Mouse (Mus musculus) neural tube, embryonic 12.5 days (tissue): Measurements from ENCODE around the gene Kctd11. TPM values are rescaled to one million over a fixed set of nuclear protein-coding genes. Genes with fewer than 3 reads are reported as not detected.
"Not testable (repeated sequence)": the region's sequence is repeated elsewhere in the genome, so short reads cannot be mapped to it uniquely, and the experiment has no call there.

Source experiments
- ATAC-seq: fragments of 200-750 bp; cut with Nextera tagmentation; 2 replicates; pipeline ENCODE4 v1.8.0; 2017; ENCODE audit warnings: low read depth, mild to moderate bottlenecking, moderate TSS enrichment, moderate library complexity; ENCODE audit not compliant: low FRiP score
- H3K27ac ChIP-seq: fragments of 300-500 bp; sonication (generic); 2 replicates; pipeline ENCODE4 v1.5.1; 2016
- H3K27me3 ChIP-seq: fragments of 300-500 bp; sonication (generic); replicated peaks from 2 replicates; pipeline ENCODE4 v1.6.1; 2016; ENCODE audit warnings: mild to moderate bottlenecking
- H3K36me3 ChIP-seq: fragments of 300-500 bp; sonication (generic); 2 replicates; pipeline ENCODE4 v1.6.1; 2016; ENCODE audit warnings: mild to moderate bottlenecking
- H3K4me1 ChIP-seq: fragments of 300-500 bp; sonication (generic); 2 replicates; pipeline ENCODE4 v1.6.1; 2016
- H3K4me2 ChIP-seq: fragments of 300-500 bp; sonication (generic); replicated peaks from 2 replicates; pipeline ENCODE4 v1.6.1; 2016; ENCODE audit warnings: mild to moderate bottlenecking
- H3K4me3 ChIP-seq: fragments of 300-500 bp; sonication (generic); 2 replicates; pipeline ENCODE4 v1.5.1; 2016
- H3K9ac ChIP-seq: fragments of 300-500 bp; sonication (generic); 2 replicates; pipeline ENCODE4 v1.6.1; 2016; ENCODE audit warnings: mild to moderate bottlenecking
- H3K9me3 ChIP-seq: fragments of 300-500 bp; sonication (generic); 2 replicates; pipeline ENCODE4 v1.6.1; 2016; ENCODE audit warnings: mild to moderate bottlenecking
- WGBS: fragments of 180-500 bp; shearing (Covaris S2); methylation state at CpG from one replicate; pipeline ENCODE4 v1.1.7; 2016; 5-methylcytosine and 5-hydroxymethylcytosine counted together
- polyA plus RNA-seq: library from polyadenylated mRNA; unstranded; fragments of >200 nt; fragmentation: Nextera tagmentation; extraction: Ambion mirVana; gene quantifications from 2 replicates; pipeline ENCODE4 v1.2.1, GENCODE M21; 2016

Gene Kctd11
- polyA plus RNA-seq, 1 experiment from 2014 or later: 3.1 TPM

- no peak for ATAC-seq
- H3K9ac ChIP-seq: no peak overlapping the region
- no peaks in the 10 kb centered on the region for H3K27me3 ChIP-seq
- H3K4me2 ChIP-seq: no peak overlapping the region
- H3K4me3 ChIP-seq: no peak overlapping the region
- no peaks in the 10 kb centered on the region for H3K36me3 ChIP-seq
- WGBS: 85% methylated on average over 4 of the region's 4 CpGs
- peaks cover 5% of the 10 kb centered on the region for H3K4me1 ChIP-seq
- H3K27ac ChIP-seq: no peak overlapping the region
- H3K9me3 ChIP-seq: no peaks in the 10 kb centered on the region
These were observed 8.8 kb downstream of the Kctd11 start for GRCm38 (mm10) chr11:69872451-69872850.

- H3K27ac ChIP-seq: no peak overlapping the region
- 90% methylated on average over 7 of the region's 7 CpGs for WGBS
- no peaks in the 10 kb centered on the region for H3K36me3 ChIP-seq
- H3K4me2 ChIP-seq: no peak overlapping the region
- no peak overlapping the region for H3K9ac ChIP-seq
- no peak for ATAC-seq
- no peak overlapping the region for H3K4me3 ChIP-seq
- no peaks in the 10 kb centered on the region for H3K9me3 ChIP-seq
- H3K4me1 ChIP-seq: no peaks in the 10 kb centered on the region
- H3K27me3 ChIP-seq: no peaks in the 10 kb centered on the region
These were observed 9.4 kb downstream of the Kctd11 start for GRCm38 (mm10) chr11:69871822-69872221.

- WGBS: 94% methylated on average over 2 of the region's 2 CpGs
- Histone ChIP-seq H3K4me1 (no peaks in the 10 kb centered on the region), H3K4me2 (no peak overlapping the region), H3K4me3 (no peak overlapping the region), H3K9me3 (no peaks in the 10 kb centered on the region), H3K27me3 (no peaks in the 10 kb centered on the region), H3K36me3 (no peaks in the 10 kb centered on the region), H3K9ac (no peak overlapping the region), H3K27ac (no peak overlapping the region)
- no peak for ATAC-seq
These were observed 10.7 kb downstream of the Kctd11 start for GRCm38 (mm10) chr11:69870289-69871069.

- Histone ChIP-seq H3K27me3 (no peaks in the 10 kb centered on the region), H3K9ac (no peak overlapping the region), H3K4me1 (no peaks in the 10 kb centered on the region)
These were observed 13.9 kb downstream of the Kctd11 start for GRCm38 (mm10) chr11:69867335-69867734.

GRCm38 (mm10) chr11:69865561-69865960, 15.6 kb downstream of the Kctd11 start:
- no peaks in the 10 kb centered on the region for H3K36me3 ChIP-seq
- no peaks in the 10 kb centered on the region for H3K9me3 ChIP-seq
- ATAC-seq: no peak
- H3K4me2 ChIP-seq: no peak overlapping the region
- H3K4me1 ChIP-seq: no peaks in the 10 kb centered on the region
- no peak overlapping the region for H3K9ac ChIP-seq
- no peak overlapping the region for H3K4me3 ChIP-seq
- no peaks in the 10 kb centered on the region for H3K27me3 ChIP-seq
- no peak overlapping the region for H3K27ac ChIP-seq
- 82% methylated on average over 9 of the region's 9 CpGs for WGBS

More at GRCm38 (mm10) chr11:69867335-69867734, 13.9 kb downstream of the Kctd11 start:
- Histone ChIP-seq H3K36me3 (no peaks in the 10 kb centered on the region), H3K9me3 (no peaks in the 10 kb centered on the region), H3K27ac (no peak overlapping the region), H3K4me3 (no peak overlapping the region), H3K4me2 (no peak overlapping the region)
- 68% methylated on average over 9 of the region's 9 CpGs for WGBS
- no peak for ATAC-seq

GRCm38 (mm10) chr11:69864138-69864860, 16.9 kb downstream of the Kctd11 start:
- H3K4me1 ChIP-seq: no peaks in the 10 kb centered on the region
- no peak for ATAC-seq
- no peak overlapping the region for H3K27ac ChIP-seq
- no peak overlapping the region for H3K9ac ChIP-seq
- WGBS: 54% methylated on average over 8 of the region's 8 CpGs
- H3K4me3 ChIP-seq: no peak overlapping the region
- H3K36me3 ChIP-seq: no peaks in the 10 kb centered on the region
- no peaks in the 10 kb centered on the region for H3K9me3 ChIP-seq
- no peak overlapping the region for H3K4me2 ChIP-seq
- H3K27me3 ChIP-seq: peaks cover 6% of the 10 kb centered on the region; the same call in 1 of the 2 replicates

GRCm38 (mm10) chr11:69863729-69864128, 17.5 kb downstream of the Kctd11 start:
- not testable (repeated sequence) for H3K9ac ChIP-seq, H3K4me2 ChIP-seq, H3K9me3 ChIP-seq, H3K36me3 ChIP-seq, H3K27ac ChIP-seq, ATAC-seq, H3K4me3 ChIP-seq, H3K4me1 ChIP-seq
- peaks cover 12% of the 10 kb centered on the region for H3K27me3 ChIP-seq
- WGBS: 81% methylated on average over 3 of the region's 3 CpGs

- no peak within 1 kb of the TSS for H3K4me3 ChIP-seq
- no peak for ATAC-seq
- peaks cover 24% of the 10 kb centered on the region for H3K27me3 ChIP-seq
- H3K4me2 ChIP-seq: no peak within 1 kb of the TSS
- no peak within 1 kb of the TSS for H3K27ac ChIP-seq
- H3K36me3 ChIP-seq: no peaks in the 10 kb centered on the region
- no peak within 1 kb of the TSS for H3K9ac ChIP-seq
- WGBS: 19% methylated on average over 30 of the region's 30 CpGs
- H3K4me1 ChIP-seq: peaks cover 2% of the 10 kb centered on the region
- H3K9me3 ChIP-seq: no peaks in the 10 kb centered on the region
These were observed 22.9 kb downstream of the Kctd11 start, which contains the start of gene Tnk1 for GRCm38 (mm10) chr11:69858113-69858998. Tnk1 (minus strand) TSS chr11:69858730.

- WGBS: 25% methylated on average over 16 of the region's 16 CpGs
- H3K27me3 ChIP-seq: peaks cover 24% of the 10 kb centered on the region
- H3K9me3 ChIP-seq: no peaks in the 10 kb centered on the region
- no peak; the same call in 1 of the 2 replicates for ATAC-seq
- no peak overlapping the region for H3K9ac ChIP-seq
- peaks cover 20% of the 10 kb centered on the region for H3K36me3 ChIP-seq
- 0 out of 2 replicates have a peak overlapping the region, but pooled peaks have one; percentile 16 for H3K4me2 ChIP-seq
- no peak overlapping the region for H3K4me3 ChIP-seq
- peaks cover 8% of the 10 kb centered on the region for H3K4me1 ChIP-seq
- no peak overlapping the region for H3K27ac ChIP-seq
These were observed 25.9 kb downstream of the Kctd11 start for GRCm38 (mm10) chr11:69855347-69855746.

GRCm38 (mm10) chr11:69854680-69855079, 26.5 kb downstream of the Kctd11 start:
- H3K27me3 ChIP-seq: peaks cover 21% of the 10 kb centered on the region
- ATAC-seq: no peak
- H3K4me2 ChIP-seq: no peak overlapping the region
- no peak overlapping the region for H3K27ac ChIP-seq
- no peak overlapping the region for H3K4me3 ChIP-seq
- no peaks in the 10 kb centered on the region for H3K9me3 ChIP-seq
- H3K4me1 ChIP-seq: peaks cover 8% of the 10 kb centered on the region
- no peak overlapping the region for H3K9ac ChIP-seq
- peaks cover 27% of the 10 kb centered on the region for H3K36me3 ChIP-seq
- 86% methylated on average over 10 of the region's 10 CpGs for WGBS

GRCm38 (mm10) chr11:69853994-69854393, 27.2 kb downstream of the Kctd11 start:
- Histone ChIP-seq H3K4me3 (no peak overlapping the region), H3K4me2 (no peak overlapping the region), H3K9me3 (no peaks in the 10 kb centered on the region), H3K27ac (no peak overlapping the region), H3K36me3 (peaks cover 33% of the 10 kb centered on the region), H3K4me1 (peaks cover 8% of the 10 kb centered on the region), H3K27me3 (peaks cover 15% of the 10 kb centered on the region), H3K9ac (no peak overlapping the region)
- no peak for ATAC-seq
- 68% methylated on average over 7 of the region's 7 CpGs for WGBS

- Histone ChIP-seq H3K4me3 (no peak overlapping the region), H3K27me3 (no peaks in the 10 kb centered on the region), H3K9ac (no peak overlapping the region), H3K36me3 (peaks cover 38% of the 10 kb centered on the region), H3K27ac (no peak overlapping the region), H3K4me1 (peaks cover 24% of the 10 kb centered on the region), H3K4me2 (no peak overlapping the region), H3K9me3 (no peaks in the 10 kb centered on the region)
- WGBS: 81% methylated on average over 8 of the region's 8 CpGs
- no peak for ATAC-seq
These were observed 30.5 kb downstream of the Kctd11 start for GRCm38 (mm10) chr11:69850754-69851153.
